Mouse (Mus musculus): ENCODE measurements around the gene Neurog1. TPM values are rescaled to one million over a fixed set of nuclear protein-coding genes. Genes with fewer than 3 reads are reported as not detected.
A peak's percentile ranks its signal among the peaks of the same experiment; 100 is the strongest.

Neurog1 gene
- polyA plus RNA-seq, 1 experiment from 2014 or later, result 4.5 TPM

- H3K4me2 ChIP-seq, result no peak overlapping the region
- no peaks in the 10 kb centered on the region for H3K9me3 ChIP-seq
- H3K4me3 ChIP-seq, result no peak overlapping the region
- no peak overlapping the region for H3K27ac ChIP-seq (replicated peaks)
- H3K36me3 ChIP-seq, result no peaks in the 10 kb centered on the region
- peaks cover 52% of the 10 kb centered on the region for H3K4me1 ChIP-seq (replicated peaks)
- no peak overlapping the region for H3K9ac ChIP-seq
- peaks cover 100% of the 10 kb centered on the region for H3K27me3 ChIP-seq
- 1% methylated on average over 12 of the region's 12 CpGs for WGBS
- no peak for ATAC-seq (ENCODE audit: low read depth)
Measured at GRCm38 (mm10) chr13:56257469-56258153, 5.6 kb upstream of the Neurog1 start.

GRCm38 (mm10) chr13:56256716-56257299 lies 4.8 kb upstream of the Neurog1 start:
- ATAC-seq (ENCODE audit: low read depth), result no peak
- Histone ChIP-seq H3K36me3 (no peaks in the 10 kb centered on the region), H3K4me1 (replicated peaks) (peaks cover 60% of the 10 kb centered on the region), H3K4me3 (no peak overlapping the region), H3K27me3 (peaks cover 100% of the 10 kb centered on the region), H3K27ac (replicated peaks) (no peak overlapping the region), H3K9ac (no peak overlapping the region), H3K9me3 (no peaks in the 10 kb centered on the region), H3K4me2 (no peak overlapping the region)
- 4% methylated on average over 14 of the region's 14 CpGs for WGBS

DNA sequence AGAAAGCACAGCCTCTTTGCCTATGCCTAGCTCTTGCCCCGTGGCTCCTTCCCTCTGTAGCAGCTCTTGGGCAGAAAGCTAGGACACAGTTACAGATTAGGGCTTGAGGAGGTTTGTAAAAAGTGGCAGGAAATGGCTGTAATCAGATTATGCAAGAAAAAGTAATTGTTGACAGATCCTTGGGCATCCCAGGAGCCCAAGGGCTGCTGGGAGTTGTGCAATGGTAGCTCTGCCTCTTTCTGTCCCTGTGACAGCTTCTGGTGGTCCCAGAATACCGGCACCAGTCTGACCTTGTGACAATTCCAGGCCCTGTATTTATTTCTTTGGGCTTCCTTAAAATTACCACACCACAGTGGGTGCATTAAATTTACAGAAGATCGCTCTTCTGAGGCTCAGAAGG lies 1.4 kb upstream of the Neurog1 start:
- ATAC-seq (ENCODE audit: low read depth), result no peak
- Histone ChIP-seq H3K27ac (replicated peaks) (no peak overlapping the region), H3K4me1 (replicated peaks) (peaks cover 65% of the 10 kb centered on the region), H3K4me3 (no peak overlapping the region), H3K9ac (no peak overlapping the region), H3K36me3 (no peaks in the 10 kb centered on the region), H3K27me3 (peaks cover 100% of the 10 kb centered on the region), H3K9me3 (no peaks in the 10 kb centered on the region), H3K4me2 (no peak overlapping the region)
- WGBS, result 13% methylated on average over 3 of the region's 3 CpGs

- H3K36me3 ChIP-seq, result no peaks in the 10 kb centered on the region
- H3K4me1 ChIP-seq (replicated peaks), result peaks cover 60% of the 10 kb centered on the region
- H3K4me3 ChIP-seq, result peak overlapping the region; percentile 37
- peak; percentile 29; the same call in 1 of the 2 replicates for ATAC-seq (ENCODE audit: low read depth)
- H3K27ac ChIP-seq (replicated peaks), result 0 out of 2 replicates have a peak overlapping the region, but pooled peaks have one; percentile 13
- H3K9ac ChIP-seq, result no peak overlapping the region
- no peaks in the 10 kb centered on the region for H3K9me3 ChIP-seq
- 6% methylated on average over 8 of the region's 8 CpGs for WGBS
- peaks cover 100% of the 10 kb centered on the region for H3K27me3 ChIP-seq
- peak overlapping the region; percentile 59 for H3K4me2 ChIP-seq
Measured at GRCm38 (mm10) chr13:56252783-56253182, 820 bp upstream of the Neurog1 start.

GRCm38 (mm10) chr13:56251176-56251923 lies 613 bp downstream of the Neurog1 start:
- Histone ChIP-seq H3K27ac (replicated peaks) (0 out of 2 replicates have a peak overlapping the region, but pooled peaks have one; percentile 28), H3K36me3 (no peaks in the 10 kb centered on the region), H3K4me1 (replicated peaks) (peaks cover 47% of the 10 kb centered on the region), H3K9me3 (no peaks in the 10 kb centered on the region), H3K9ac (peak overlapping the region; percentile 43), H3K4me3 (peak overlapping the region; percentile 37), H3K27me3 (peaks cover 100% of the 10 kb centered on the region), H3K4me2 (peak overlapping the region; percentile 59)
- peak; percentile 21; the same call in 1 of the 2 replicates for ATAC-seq (ENCODE audit: low read depth)
- under 1% methylated on average over 59 of the region's 59 CpGs for WGBS

DNA sequence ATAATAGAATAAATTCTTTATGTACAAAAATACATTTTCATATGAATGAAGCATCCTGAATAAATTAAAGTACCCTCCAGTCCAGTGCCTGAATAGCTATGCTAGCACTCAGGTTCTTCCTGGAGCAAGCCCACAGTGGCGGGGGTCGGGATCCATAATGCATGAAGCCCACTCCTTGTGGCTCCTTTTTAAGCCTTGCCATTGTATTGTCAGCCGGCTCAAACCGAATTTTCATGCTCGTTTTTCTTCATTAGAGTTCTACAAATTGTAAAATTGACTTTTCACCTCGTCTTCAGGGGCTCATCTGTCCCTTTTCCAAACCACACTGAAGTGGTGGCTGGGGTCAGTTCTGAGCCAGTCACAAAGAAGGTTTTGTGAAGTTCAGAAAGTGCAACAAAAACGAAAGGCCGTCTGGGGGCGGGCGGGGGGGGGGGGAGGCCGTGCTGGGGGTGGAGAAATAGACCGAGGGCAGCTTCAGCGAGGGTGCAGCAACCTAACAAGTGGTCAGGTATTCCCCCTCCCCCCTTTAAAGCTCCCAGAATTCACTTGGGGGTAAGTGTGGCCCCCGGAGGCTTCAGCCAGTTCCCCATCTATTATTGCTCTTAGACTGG lies 1.3 kb downstream of the Neurog1 start:
- H3K9me3 ChIP-seq, result no peaks in the 10 kb centered on the region
- ATAC-seq (ENCODE audit: low read depth), result no peak
- H3K4me2 ChIP-seq, result peak overlapping the region; percentile 59; the same call in 1 of the 2 replicates
- no peaks in the 10 kb centered on the region for H3K36me3 ChIP-seq
- peaks cover 44% of the 10 kb centered on the region for H3K4me1 ChIP-seq (replicated peaks)
- peaks cover 100% of the 10 kb centered on the region for H3K27me3 ChIP-seq
- no peak overlapping the region for H3K9ac ChIP-seq
- under 1% methylated on average over 14 of the region's 14 CpGs for WGBS
- H3K4me3 ChIP-seq, result peak overlapping the region; percentile 37; the same call in 1 of the 2 replicates
- H3K27ac ChIP-seq (replicated peaks), result 0 out of 2 replicates have a peak overlapping the region, but pooled peaks have one; percentile 28

DNA sequence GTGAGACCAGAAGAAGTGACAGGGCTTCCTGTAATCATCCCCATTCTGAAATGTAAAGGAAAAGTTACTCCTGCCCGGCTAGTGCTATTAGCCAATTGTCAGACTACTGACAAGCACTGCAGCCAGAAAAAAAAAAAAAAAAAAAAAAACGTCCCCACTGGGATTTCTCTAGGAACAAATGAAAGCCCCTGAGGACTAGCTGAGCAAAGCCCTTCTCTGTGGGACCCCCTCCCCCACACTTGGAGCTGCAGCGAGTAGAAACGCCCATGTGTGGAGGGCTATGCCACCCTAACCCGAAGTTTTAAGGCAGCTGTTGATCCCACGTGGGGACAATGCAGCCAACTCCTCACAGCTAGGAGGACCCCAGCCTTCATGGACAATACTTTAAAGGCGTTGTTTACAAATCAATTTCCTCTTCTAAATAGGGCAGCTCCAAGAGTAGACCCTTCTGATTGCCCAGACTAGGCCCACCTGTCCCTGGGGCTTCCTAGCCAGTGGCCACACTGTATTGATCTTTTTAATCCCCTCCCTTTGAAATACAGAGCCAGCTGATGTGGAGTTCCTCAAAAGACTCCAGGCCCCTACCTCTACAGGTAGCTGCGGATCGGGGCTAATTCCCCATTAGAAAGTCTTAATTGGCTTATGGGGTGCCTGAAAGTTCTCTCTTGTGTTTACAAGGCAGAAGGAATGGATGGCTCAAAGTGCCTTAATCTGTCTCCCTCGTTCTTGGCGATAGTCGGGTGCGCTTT lies 2.2 kb downstream of the Neurog1 start:
- Histone ChIP-seq H3K4me3 (no peak overlapping the region), H3K9ac (no peak overlapping the region), H3K27me3 (peaks cover 100% of the 10 kb centered on the region), H3K9me3 (no peaks in the 10 kb centered on the region), H3K36me3 (no peaks in the 10 kb centered on the region), H3K27ac (replicated peaks) (no peak overlapping the region), H3K4me2 (no peak overlapping the region), H3K4me1 (replicated peaks) (peaks cover 40% of the 10 kb centered on the region)
- WGBS, result under 1% methylated on average over 13 of the region's 13 CpGs
- no peak for ATAC-seq (ENCODE audit: low read depth)

DNA sequence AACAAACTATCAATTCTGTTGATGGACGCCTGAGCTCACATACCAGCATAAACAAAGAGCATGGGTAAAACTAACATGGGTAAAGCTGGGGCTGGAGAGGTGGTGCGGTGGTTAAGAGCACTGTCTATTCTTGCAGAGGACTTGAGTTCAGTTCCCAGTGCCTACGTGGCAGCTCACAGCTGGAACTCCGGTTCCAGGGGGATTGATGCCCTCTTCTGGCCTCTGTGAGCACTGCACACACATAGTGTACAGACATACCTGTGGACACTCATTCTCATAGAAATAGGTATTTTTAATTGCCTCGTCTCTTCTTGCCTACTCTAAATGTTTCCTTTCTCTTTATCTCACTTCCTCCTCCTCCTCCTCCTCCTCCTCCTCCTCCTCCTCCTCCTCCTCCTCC lies 8.9 kb downstream of the Neurog1 start:
- peaks cover 94% of the 10 kb centered on the region for H3K27me3 ChIP-seq
- H3K4me2 ChIP-seq, result no peak overlapping the region
- H3K4me1 ChIP-seq (replicated peaks), result 0 out of 2 replicates have a peak, but pooled peaks cover 6% of the 10 kb centered on the region
- 91% methylated on average over 5 of the region's 5 CpGs for WGBS
- no peak overlapping the region for H3K9ac ChIP-seq
- no peak overlapping the region for H3K27ac ChIP-seq (replicated peaks)
- H3K9me3 ChIP-seq, result no peaks in the 10 kb centered on the region
- no peaks in the 10 kb centered on the region for H3K36me3 ChIP-seq
- no peak overlapping the region for H3K4me3 ChIP-seq
- no peak for ATAC-seq (ENCODE audit: low read depth)

- no peaks in the 10 kb centered on the region for H3K9me3 ChIP-seq
- no peak overlapping the region for H3K4me3 ChIP-seq
- H3K9ac ChIP-seq, result no peak overlapping the region
- H3K36me3 ChIP-seq, result no peaks in the 10 kb centered on the region
- no peak overlapping the region for H3K4me2 ChIP-seq
- 62% methylated on average over 16 of the region's 16 CpGs for WGBS
- ATAC-seq (ENCODE audit: low read depth), result no peak
- H3K27ac ChIP-seq (replicated peaks), result no peak overlapping the region
- H3K4me1 ChIP-seq (replicated peaks), result 0 out of 2 replicates have a peak, but pooled peaks cover 6% of the 10 kb centered on the region
- H3K27me3 ChIP-seq, result peaks cover 91% of the 10 kb centered on the region
Measured at GRCm38 (mm10) chr13:56240012-56240770, 11.8 kb downstream of the Neurog1 start.

GRCm38 (mm10) chr13:56237905-56238304 lies 14.1 kb downstream of the Neurog1 start:
- H3K9me3 ChIP-seq, result no peaks in the 10 kb centered on the region
- ATAC-seq (ENCODE audit: low read depth), result no peak
- H3K27ac ChIP-seq (replicated peaks), result no peak overlapping the region
- H3K4me2 ChIP-seq, result no peak overlapping the region
- WGBS, result 82% methylated on average over 10 of the region's 10 CpGs
- H3K4me1 ChIP-seq (replicated peaks), result 0 out of 2 replicates have a peak, but pooled peaks cover 6% of the 10 kb centered on the region
- no peak overlapping the region for H3K4me3 ChIP-seq
- peaks cover 89% of the 10 kb centered on the region for H3K27me3 ChIP-seq
- H3K36me3 ChIP-seq, result no peaks in the 10 kb centered on the region
- no peak overlapping the region for H3K9ac ChIP-seq

DNA sequence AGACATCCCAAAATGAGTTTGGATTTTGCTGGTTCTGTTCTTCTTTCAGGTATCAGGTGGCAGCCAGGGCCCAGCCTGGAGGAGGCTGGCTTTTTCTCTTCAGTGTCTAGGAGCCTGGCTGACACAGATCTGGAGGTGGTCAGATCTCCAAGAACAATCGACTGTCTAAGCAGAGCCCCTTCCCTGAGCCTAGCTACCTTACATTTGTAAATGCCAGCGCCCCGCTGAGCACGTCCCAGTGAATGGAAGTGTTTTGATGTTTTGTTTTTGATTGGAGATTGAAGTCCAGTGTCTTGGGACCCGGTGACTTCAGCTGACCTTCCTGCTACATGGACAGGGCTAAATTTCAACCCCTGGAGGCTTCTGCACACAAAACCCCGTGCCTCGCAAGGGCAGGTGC lies 15.8 kb downstream of the Neurog1 start:
- H3K27me3 ChIP-seq, result peaks cover 91% of the 10 kb centered on the region
- H3K4me2 ChIP-seq, result no peak overlapping the region
- H3K36me3 ChIP-seq, result no peaks in the 10 kb centered on the region
- no peak overlapping the region for H3K9ac ChIP-seq
- 19% methylated on average over 7 of the region's 7 CpGs for WGBS
- no peak overlapping the region for H3K4me3 ChIP-seq
- H3K4me1 ChIP-seq (replicated peaks), result 0 out of 2 replicates have a peak, but pooled peaks cover 6% of the 10 kb centered on the region
- no peak overlapping the region for H3K27ac ChIP-seq (replicated peaks)
- no peaks in the 10 kb centered on the region for H3K9me3 ChIP-seq
- ATAC-seq (ENCODE audit: low read depth), result no peak

Data from neural tube, embryonic 13.5 days (tissue).